Mouse (Mus musculus) lung, embryonic 15.5 days (tissue): ENCODE measurements around the gene Bend7. TPM values are rescaled to one million over a fixed set of nuclear protein-coding genes. Genes with fewer than 3 reads are reported as not detected.

Experiments used
- ATAC-seq: fragments of 200-750 bp; cut with Nextera tagmentation; 2 replicates; pipeline ENCODE4 v1.8.0; 2017; ENCODE audit warnings: moderate number of reproducible peaks, borderline replicate concordance; ENCODE audit not compliant: low FRiP score, low TSS enrichment; ENCODE audit errors: extremely low read depth
- H3K27ac ChIP-seq: fragments of 300-500 bp; sonication (generic); 2 replicates; pipeline ENCODE4 v1.5.1; 2015; ENCODE audit warnings: moderate library complexity, mild to moderate bottlenecking, inconsistent platforms
- H3K27me3 ChIP-seq: fragments of 300-500 bp; sonication (generic); 2 replicates; pipeline ENCODE4 v1.6.1; 2015; ENCODE audit warnings: inconsistent platforms
- H3K36me3 ChIP-seq: fragments of 300-500 bp; sonication (generic); 2 replicates; pipeline ENCODE4 v1.6.1; 2015; ENCODE audit warnings: inconsistent platforms
- H3K4me1 ChIP-seq: fragments of 300-500 bp; sonication (generic); 2 replicates; pipeline ENCODE4 v1.6.1; 2015; ENCODE audit warnings: inconsistent platforms
- H3K4me2 ChIP-seq: fragments of 300-500 bp; sonication (generic); 2 replicates; pipeline ENCODE4 v1.6.1; 2015; ENCODE audit warnings: inconsistent platforms, mild to moderate bottlenecking, moderate library complexity
- H3K4me3 ChIP-seq: fragments of 300-500 bp; sonication (generic); 2 replicates; pipeline ENCODE4 v1.5.1; 2015; ENCODE audit warnings: mild to moderate bottlenecking, inconsistent platforms
- H3K9ac ChIP-seq: fragments of 300-500 bp; sonication (generic); 2 replicates; pipeline ENCODE4 v1.6.1; 2015; ENCODE audit warnings: inconsistent platforms
- H3K9me3 ChIP-seq: fragments of 300-500 bp; sonication (generic); 2 replicates; pipeline ENCODE4 v1.6.1; 2016; ENCODE audit warnings: inconsistent platforms
- WGBS: fragments of 180-500 bp; shearing (Covaris S2); methylation state at CpG from one replicate; pipeline ENCODE4 v1.1.7; 2015; 5-methylcytosine and 5-hydroxymethylcytosine counted together
- polyA plus RNA-seq: library from polyadenylated mRNA; unstranded; fragments of >200 nt; fragmentation: Nextera tagmentation; extraction: Ambion mirVana; gene quantifications from 2 replicates; pipeline ENCODE4 v1.2.1, GENCODE M21; 2015

Bend7 gene
- polyA plus RNA-seq: 10.2 and 11.8 TPM in 2 replicates

- Histone ChIP-seq H3K4me2 (peak within 1 kb of the TSS; percentile 93), H3K9me3 (no peaks in the 10 kb centered on the region), H3K36me3 (no peaks in the 10 kb centered on the region), H3K4me3 (peak within 1 kb of the TSS; percentile 81), H3K27ac (peak within 1 kb of the TSS; percentile 89), H3K27me3 (peaks cover 40% of the 10 kb centered on the region), H3K9ac (peak within 1 kb of the TSS; percentile 71), H3K4me1 (0 out of 2 replicates have a peak, but pooled peaks cover 4% of the 10 kb centered on the region)
- under 1% methylated on average over 119 of the region's 124 CpGs for WGBS
- ATAC-seq: peak; percentile 85
Measured at GRCm38 (mm10) chr2:4717769-4718661, at the start of gene Bend7. Bend7 (plus strand) TSS chr2:4717831.

GRCm38 (mm10) chr2:4668626-4669025 is 49.0 kb upstream of the Bend7 start:
- Histone ChIP-seq H3K27me3 (no peaks in the 10 kb centered on the region), H3K4me2 (no peak overlapping the region), H3K4me1 (no peaks in the 10 kb centered on the region), H3K36me3 (no peaks in the 10 kb centered on the region), H3K9me3 (no peaks in the 10 kb centered on the region), H3K4me3 (no peak overlapping the region), H3K9ac (no peak overlapping the region), H3K27ac (no peak overlapping the region)
- WGBS: 80% methylated on average over 2 of the region's 2 CpGs
- ATAC-seq: no peak

GRCm38 (mm10) chr2:4669701-4670100 is 47.9 kb upstream of the Bend7 start:
- no peak overlapping the region for H3K9ac ChIP-seq
- H3K4me2 ChIP-seq: no peak overlapping the region
- WGBS: 74% methylated on average over 8 of the region's 8 CpGs
- ATAC-seq: no peak
- no peak overlapping the region for H3K27ac ChIP-seq
- H3K36me3 ChIP-seq: no peaks in the 10 kb centered on the region
- H3K4me1 ChIP-seq: no peaks in the 10 kb centered on the region
- H3K4me3 ChIP-seq: no peak overlapping the region
- H3K27me3 ChIP-seq: no peaks in the 10 kb centered on the region
- no peaks in the 10 kb centered on the region for H3K9me3 ChIP-seq

GRCm38 (mm10) chr2:4671636-4672035 is 46.0 kb upstream of the Bend7 start:
- Histone ChIP-seq H3K4me1 (no peaks in the 10 kb centered on the region), H3K9ac (no peak overlapping the region), H3K4me2 (no peak overlapping the region), H3K36me3 (no peaks in the 10 kb centered on the region), H3K4me3 (no peak overlapping the region), H3K27me3 (no peaks in the 10 kb centered on the region), H3K9me3 (no peaks in the 10 kb centered on the region), H3K27ac (no peak overlapping the region)
- 71% methylated on average over 8 of the region's 8 CpGs for WGBS
- ATAC-seq: no peak

GRCm38 (mm10) chr2:4679886-4680285 is 37.7 kb upstream of the Bend7 start:
- Histone ChIP-seq H3K9ac (no peak overlapping the region), H3K4me1 (no peaks in the 10 kb centered on the region), H3K27ac (no peak overlapping the region), H3K4me2 (no peak overlapping the region), H3K4me3 (no peak overlapping the region), H3K36me3 (no peaks in the 10 kb centered on the region), H3K27me3 (no peaks in the 10 kb centered on the region), H3K9me3 (no peaks in the 10 kb centered on the region)
- 81% methylated on average over 3 of the region's 3 CpGs for WGBS
- no peak for ATAC-seq

GRCm38 (mm10) chr2:4711262-4711661 is 6.4 kb upstream of the Bend7 start:
- no peaks in the 10 kb centered on the region for H3K9me3 ChIP-seq
- no peak for ATAC-seq
- 53% methylated on average over 5 of the region's 5 CpGs for WGBS
- no peak overlapping the region for H3K9ac ChIP-seq
- peaks cover 11% of the 10 kb centered on the region; the same call in 1 of the 2 replicates for H3K27me3 ChIP-seq
- no peak overlapping the region for H3K27ac ChIP-seq
- H3K36me3 ChIP-seq: no peaks in the 10 kb centered on the region
- no peak overlapping the region for H3K4me3 ChIP-seq
- no peaks in the 10 kb centered on the region for H3K4me1 ChIP-seq
- no peak overlapping the region for H3K4me2 ChIP-seq

GRCm38 (mm10) chr2:4717081-4717768 is 406 bp upstream of the Bend7 start:
- H3K4me3 ChIP-seq: peak overlapping the region; percentile 81
- H3K27ac ChIP-seq: peak overlapping the region; percentile 89
- no peaks in the 10 kb centered on the region for H3K9me3 ChIP-seq
- H3K36me3 ChIP-seq: no peaks in the 10 kb centered on the region
- peak overlapping the region; percentile 71 for H3K9ac ChIP-seq
- ATAC-seq: peak; percentile 80
- peaks cover 40% of the 10 kb centered on the region for H3K27me3 ChIP-seq
- 5% methylated on average over 23 of the region's 49 CpGs for WGBS
- H3K4me2 ChIP-seq: peak overlapping the region; percentile 93
- H3K4me1 ChIP-seq: 0 out of 2 replicates have a peak, but pooled peaks cover 4% of the 10 kb centered on the region

- Histone ChIP-seq H3K36me3 (no peaks in the 10 kb centered on the region), H3K4me3 (no peak overlapping the region), H3K9me3 (no peaks in the 10 kb centered on the region), H3K27ac (no peak overlapping the region), H3K27me3 (peaks cover 16% of the 10 kb centered on the region), H3K4me2 (no peak overlapping the region), H3K4me1 (0 out of 2 replicates have a peak, but pooled peaks cover 4% of the 10 kb centered on the region), H3K9ac (no peak overlapping the region)
- ATAC-seq: no peak
- 67% methylated on average over 8 of the region's 8 CpGs for WGBS
Measured at GRCm38 (mm10) chr2:4723088-4723487, 5.5 kb downstream of the Bend7 start.

GRCm38 (mm10) chr2:4730161-4730560 is 12.5 kb downstream of the Bend7 start:
- H3K4me1 ChIP-seq: no peaks in the 10 kb centered on the region
- no peak overlapping the region for H3K4me2 ChIP-seq
- H3K36me3 ChIP-seq: no peaks in the 10 kb centered on the region
- no peak for ATAC-seq
- 90% methylated on average over 4 of the region's 4 CpGs for WGBS
- no peak overlapping the region for H3K9ac ChIP-seq
- no peak overlapping the region for H3K4me3 ChIP-seq
- no peaks in the 10 kb centered on the region for H3K9me3 ChIP-seq
- H3K27me3 ChIP-seq: no peaks in the 10 kb centered on the region
- no peak overlapping the region for H3K27ac ChIP-seq

- no peak overlapping the region for H3K4me2 ChIP-seq
- H3K27me3 ChIP-seq: no peaks in the 10 kb centered on the region
- H3K9ac ChIP-seq: no peak overlapping the region
- WGBS: 65% methylated on average over 1 of the region's 1 CpGs
- no peaks in the 10 kb centered on the region for H3K36me3 ChIP-seq
- peaks cover 17% of the 10 kb centered on the region; the same call in 1 of the 2 replicates for H3K4me1 ChIP-seq
- no peak overlapping the region for H3K27ac ChIP-seq
- no peak for ATAC-seq
- no peak overlapping the region for H3K4me3 ChIP-seq
- no peaks in the 10 kb centered on the region for H3K9me3 ChIP-seq
Measured at GRCm38 (mm10) chr2:4733971-4734370, 16.3 kb downstream of the Bend7 start.

- ATAC-seq: peak; percentile 57; the same call in 1 of the 2 replicates
- H3K36me3 ChIP-seq: no peaks in the 10 kb centered on the region
- peak overlapping the region; percentile 85 for H3K27ac ChIP-seq
- no peaks in the 10 kb centered on the region for H3K27me3 ChIP-seq
- H3K4me3 ChIP-seq: no peak overlapping the region
- H3K9me3 ChIP-seq: no peaks in the 10 kb centered on the region
- WGBS: 43% methylated on average over 7 of the region's 7 CpGs
- no peak overlapping the region for H3K9ac ChIP-seq
- no peak overlapping the region for H3K4me2 ChIP-seq
- H3K4me1 ChIP-seq: peaks cover 17% of the 10 kb centered on the region; the same call in 1 of the 2 replicates
Measured at GRCm38 (mm10) chr2:4736095-4736797, 18.6 kb downstream of the Bend7 start.
